Mouse (Mus musculus) layer of hippocampus, postnatal 36 days (tissue): ENCODE measurements around the gene Ms4a14. TPM values are rescaled to one million over a fixed set of nuclear protein-coding genes. Genes with fewer than 3 reads are reported as not detected.
"Not testable (repeated sequence)": the region's sequence is repeated elsewhere in the genome, so short reads cannot be mapped to it uniquely, and the experiment has no call there.

Experiments
- DNase-seq, 2 experiments: peaks; one replicate each; pipeline ENCODE4 v3.0.0; 2022
- total RNA-seq, 2 experiments: library from RNA; stranded (reverse); gene quantifications; 2 replicates each; pipeline ENCODE4 v1.2.3; 2021

Ms4a14 gene
- total RNA-seq, 2 experiments from 2014 or later: not detected

- not testable (repeated sequence) for DNase-seq
These were observed 51.3 kb downstream of the Ms4a14 start for GRCm38 (mm10) chr19:11262932-11263331.

- DNase-seq: no peak
These were observed 52.7 kb downstream of the Ms4a14 start for GRCm38 (mm10) chr19:11261522-11261921.

Other genes starting within 250 kb of the Ms4a14 start
- gene Ms4a8a, start 233.4 kb downstream of the Ms4a14 start, total RNA-seq: not detected
- gene 1700017D01Rik, start 183.6 kb downstream of the Ms4a14 start, total RNA-seq: not detected
- gene 1700025F22Rik, start 149.1 kb downstream of the Ms4a14 start, total RNA-seq: not detected
- not detected for gene Ms4a13, start 117.7 kb downstream of the Ms4a14 start, total RNA-seq
- not detected for gene Ms4a12, start 82.0 kb downstream of the Ms4a14 start, total RNA-seq
- not detected for gene Ms4a1, start 48.2 kb downstream of the Ms4a14 start, total RNA-seq
- gene Ms4a5, start 30.6 kb downstream of the Ms4a14 start, total RNA-seq: not detected
- under 1 TPM; 0.30 to 0.35 TPM for gene Ms4a7, start 21.7 kb upstream of the Ms4a14 start, total RNA-seq
- under 1 TPM; 0.57 to 0.78 TPM for gene Ms4a4a, start 61.1 kb upstream of the Ms4a14 start, total RNA-seq
- not detected for gene Ms4a4c, start 90.3 kb upstream of the Ms4a14 start, total RNA-seq
- not detected for gene Ms4a4b, start 129.1 kb upstream of the Ms4a14 start, total RNA-seq
- 1 to 10 TPM; 1.2 to 2.3 TPM for gene Ms4a6c, start 154.9 kb upstream of the Ms4a14 start, total RNA-seq
- gene Gm8369, start 171.5 kb upstream of the Ms4a14 start, total RNA-seq: under 1 TPM; 0.30 to 0.57 TPM
- gene Ms4a6b, start 202.1 kb upstream of the Ms4a14 start, total RNA-seq: 1 to 10 TPM; 1.7 to 3.2 TPM
- not detected for gene Ms4a4d, start 222.3 kb upstream of the Ms4a14 start, total RNA-seq